In genomic region chr4:148399437-148400094, GRCm38 (mm10) we compare ENCODE assay signal across 17 mouse cellular contexts. TPM values are rescaled to one million over a fixed set of nuclear protein-coding genes. Genes with fewer than 3 reads are reported as not detected.
A peak's percentile ranks its signal among the peaks of the same experiment; 100 is the strongest.
DNase-seq lines count a peak whose midpoint lies in the region; ATAC-seq lines count a peak whose summit lies in the region.
"Had no signal": no experiment of that assay in that cellular context is flagged by ENCODE, and none has a peak within 500 bp of the region (broad histone marks: within the 10 kb centered on the region; RNA-seq: fewer than 3 reads in every experiment).

No protein-coding gene starts in this region.

- no peak overlapping the region for H3K4me2 ChIP-seq in kidney, embryonic 16.5 days (replicated peaks; ENCODE audit: low read depth, low read length)
- H3K4me2 ChIP-seq: heart, embryonic 11.5 days had no signal

- H3K9ac ChIP-seq in kidney, embryonic 16.5 days (replicated peaks; ENCODE audit: low read length), result no peak overlapping the region

- H3K27me3 ChIP-seq in kidney, embryonic 16.5 days (ENCODE audit: insufficient read depth, low read length), result peaks cover 29% of the 10 kb centered on the region
- peaks cover 41% of the 10 kb centered on the region for H3K27me3 ChIP-seq in hindbrain, embryonic 10.5 days (ENCODE audit: insufficient read depth, poor library complexity, severe bottlenecking)

- WGBS in kidney, embryonic 16.5 days, result 19% methylated on average over 9 of the region's 9 CpGs
- 65% methylated on average over 9 of the region's 9 CpGs for WGBS in hindbrain, embryonic 10.5 days

- 0 out of 2 replicates have a peak, but pooled peaks cover 3% of the 10 kb centered on the region for H3K9me3 ChIP-seq in kidney, embryonic 16.5 days (ENCODE audit: low read length)
- H3K9me3 ChIP-seq in hindbrain, embryonic 10.5 days, result no peaks in the 10 kb centered on the region

- peak; percentile 66 for ATAC-seq in kidney, embryonic 16.5 days (ENCODE audit: low FRiP score, low TSS enrichment)

- H3K4me3 ChIP-seq in kidney, embryonic 16.5 days (ENCODE audit: low read length), result no peak overlapping the region
- no peak overlapping the region for H3K4me3 ChIP-seq in hindbrain, embryonic 10.5 days

- DNase-seq in kidney, adult 11 months, result no peak
- DNase-seq in embryo, embryonic 10.5 days (ENCODE audit: low spot score), result peak; percentile 76
- DNase-seq in hindbrain, embryonic 10.5 days (ENCODE audit: low spot score), result no peak
- DNase-seq in mesoderm, embryonic 11.5 days (ENCODE audit: low read depth, low spot score), result peak; percentile 81
- no peak for DNase-seq in adrenal gland, adult (ENCODE audit: inconsistent age in 2 of 2, low spot score in 1 of 2)
- no peak for DNase-seq in gastrocnemius, postnatal 4 days (ENCODE audit: low spot score in 2 of 2)
- DNase-seq: adrenal gland, postnatal 10 days; cerebellum, adult 2 months; gastrocnemius, postnatal 36 days; heart, postnatal 36 days; kidney, adult 8-10 months; liver; lung, adult 2 months; right cerebral cortex, postnatal 4 days; thymus, adult 18-20 months had no signal

- H3K4me1 ChIP-seq in kidney, embryonic 16.5 days (ENCODE audit: insufficient read depth, low read length), result peaks cover 23% of the 10 kb centered on the region
- H3K4me1 ChIP-seq in hindbrain, embryonic 10.5 days (replicated peaks), result peaks cover 77% of the 10 kb centered on the region

- no peaks in the 10 kb centered on the region for H3K36me3 ChIP-seq in kidney, embryonic 16.5 days (ENCODE audit: insufficient read depth, low read length)
- H3K36me3 ChIP-seq in hindbrain, embryonic 10.5 days, result no peaks in the 10 kb centered on the region

- no peak overlapping the region for H3K27ac ChIP-seq in kidney, embryonic 16.5 days (ENCODE audit: low read length)
- H3K27ac ChIP-seq in hindbrain, embryonic 10.5 days, result peak overlapping the region; percentile 86

RNA-seq across cellular contexts. Expression of gene Ubiad1, which starts 45.0 kb away (rescaled TPM):
- 32.7 and 33.1 TPM in 2 replicates for polyA plus RNA-seq in kidney, embryonic 16.5 days (2015; fragmentation: Nextera tagmentation; extraction: Ambion mirVana)
- 25.0 and 25.8 TPM in 2 replicates for polyA plus RNA-seq in hindbrain, embryonic 10.5 days (2016; fragmentation: Nextera tagmentation; extraction: Ambion mirVana)
- 10 to 100 TPM in 1 of 2 experiments, 1 to 10 TPM in 1; 9.7 to 11.0 TPM for total RNA-seq in gastrocnemius, postnatal 4 days (2021)

RNA-seq across cellular contexts. Expression of gene Mtor, which starts 48.8 kb away (rescaled TPM):
- polyA plus RNA-seq in kidney, embryonic 16.5 days (2015; fragmentation: Nextera tagmentation; extraction: Ambion mirVana), result 16.3 and 18.8 TPM in 2 replicates
- polyA plus RNA-seq in hindbrain, embryonic 10.5 days (2016; fragmentation: Nextera tagmentation; extraction: Ambion mirVana), result 25.1 and 25.3 TPM in 2 replicates
- 10 to 100 TPM; 39.3 to 42.0 TPM for total RNA-seq in gastrocnemius, postnatal 4 days (2021)

Comparison
In these comparisons a context has a peak if more than half of its experiments do, and no peak if none do; other contexts are left out.
1. DNase-seq: peak in embryo, embryonic 10.5 days (single experiment) and mesoderm, embryonic 11.5 days (single experiment); none in kidney, adult 11 months (single experiment), hindbrain, embryonic 10.5 days (single experiment), adrenal gland, adult (0 of 2) and gastrocnemius, postnatal 4 days (0 of 2).